Mouse (Mus musculus) C2C12 (cell line): ENCODE measurements at regions not wholly inside any gene's neighbourhood (a gene's known extent, or its start where the extent isn't known, plus 50 kb on each side); places are given as distances from the start of the nearest gene placed in this dataset.

ENCODE experiments used
- CTCF ChIP-seq: IDR thresholded peaks from one replicate; pipeline ENCODE4 v1.5.1; 2011; ENCODE audit not compliant: control insufficient read depth, insufficient read depth, insufficient read length
- MAX ChIP-seq: IDR thresholded peaks from one replicate; pipeline ENCODE4 v1.6.1; 2011; ENCODE audit warnings: mild to moderate bottlenecking, control low read depth
- MYOD1 ChIP-seq: IDR thresholded peaks from one replicate; pipeline ENCODE4 v1.6.1; 2011; ENCODE audit warnings: low read depth; ENCODE audit not compliant: control insufficient read depth, insufficient read length
- MYOG ChIP-seq: IDR thresholded peaks from one replicate; pipeline ENCODE4 v1.6.1; 2011; ENCODE audit not compliant: control insufficient read depth, insufficient read length; ENCODE audit errors: extremely low read depth
- USF1 ChIP-seq: IDR thresholded peaks from one replicate; pipeline ENCODE4 v1.6.1; 2011; ENCODE audit warnings: low read depth, mild to moderate bottlenecking, control low read depth, moderate library complexity

DNA sequence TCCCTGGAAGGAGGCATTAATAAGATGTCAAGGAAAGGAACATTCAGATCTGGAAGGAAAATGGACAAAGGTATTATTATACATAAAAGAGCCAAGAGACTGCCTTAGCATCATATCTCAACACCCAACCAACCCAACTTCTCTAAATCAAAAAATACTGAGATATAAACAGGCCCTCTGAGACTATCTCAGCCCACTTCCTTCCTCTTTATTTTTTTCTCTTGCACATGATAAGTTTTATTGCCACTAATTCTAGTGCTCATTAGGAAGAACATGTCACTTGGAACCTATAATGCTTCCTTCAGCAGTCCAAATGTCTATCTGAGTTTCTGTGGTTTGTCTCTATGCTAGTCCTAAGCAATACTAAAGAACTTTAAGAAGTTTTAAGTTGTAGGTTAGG, 697.0 kb upstream of the Pkdcc start:
- TF ChIP-seq CTCF (no peak), MYOG (no peak), MAX (no peak), USF1 (no peak), MYOD1 (no peak)
